Mouse (Mus musculus) left cerebral cortex, postnatal 36 days (tissue): ENCODE measurements around the gene Thbs1. TPM values are rescaled to one million over a fixed set of nuclear protein-coding genes. Genes with fewer than 3 reads are reported as not detected.

Source experiments
- DNase-seq, 2 experiments: peaks; one replicate each; pipeline ENCODE4 v3.0.0; 2021 to 2022; ENCODE audit warnings: low spot score in 2 of 2, mixed read lengths in 1 of 2
- intact Hi-C: fragments of 180-260 bp; cut with DNase I; formaldehyde crosslinking; loops from one replicate; pipeline ENCODE4 v1.15.1; 2025
- total RNA-seq, 2 experiments: library from RNA; stranded (reverse); gene quantifications; 2 replicates each; pipeline ENCODE4 v1.2.3; 2021

The Thbs1 gene
- total RNA-seq, 2 experiments from 2014 or later, result 1.7 to 2.1 TPM

DNA sequence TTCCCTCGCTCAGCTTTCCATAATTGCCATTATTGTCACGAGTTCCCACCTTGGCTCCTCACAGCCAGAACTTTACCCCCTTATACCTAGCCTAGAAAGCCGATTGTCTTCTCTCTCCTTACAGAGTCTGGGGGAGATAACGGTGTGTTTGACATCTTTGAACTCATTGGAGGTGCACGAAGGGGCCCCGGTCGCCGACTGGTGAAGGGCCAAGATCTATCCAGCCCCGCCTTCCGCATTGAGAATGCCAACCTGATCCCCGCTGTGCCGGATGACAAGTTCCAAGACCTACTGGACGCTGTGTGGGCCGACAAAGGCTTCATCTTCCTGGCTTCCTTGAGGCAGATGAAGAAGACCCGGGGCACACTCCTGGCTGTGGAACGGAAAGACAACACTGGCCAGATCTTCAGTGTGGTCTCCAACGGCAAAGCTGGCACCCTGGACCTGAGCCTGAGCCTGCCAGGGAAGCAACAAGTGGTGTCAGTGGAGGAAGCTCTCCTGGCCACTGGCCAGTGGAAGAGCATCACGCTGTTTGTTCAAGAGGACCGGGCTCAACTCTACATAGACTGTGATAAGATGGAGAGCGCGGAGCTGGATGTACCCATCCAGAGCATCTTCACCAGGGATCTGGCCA, 1.3 kb downstream of the Thbs1 start:
- DNase-seq, result no peak
- intact Hi-C loops, result loop anchor here (5.0 to 10.0 kb wide), 3 partner anchors 134 to 661 kb away; no protein-coding TSS in a partner anchor

- intact Hi-C loops, result loop anchor here (5.0 to 10.0 kb wide), 3 partner anchors 133 to 662 kb away; no protein-coding TSS in a partner anchor
- DNase-seq, result no peak
Measured at GRCm38 (mm10) chr2:118113808-118114524, 2.3 kb downstream of the Thbs1 start.

- intact Hi-C loops, result loop anchor here (5.0 to 10.0 kb wide), 3 partner anchors 133 to 662 kb away; no protein-coding TSS in a partner anchor
- no peak for DNase-seq
Measured at GRCm38 (mm10) chr2:118114671-118115070, 3.0 kb downstream of the Thbs1 start.

- intact Hi-C loops, result loop anchor here (10.0 kb wide), 1 partner anchor 331 kb away; no protein-coding TSS in a partner anchor
- DNase-seq, result no peak
Measured at GRCm38 (mm10) chr2:118115647-118116046, 4.0 kb downstream of the Thbs1 start.

GRCm38 (mm10) chr2:118116180-118116579, 4.5 kb downstream of the Thbs1 start:
- intact Hi-C loops, result loop anchor here (10.0 kb wide), 1 partner anchor 331 kb away; no protein-coding TSS in a partner anchor
- DNase-seq, result no peak

- intact Hi-C loops, result loop anchor here (10.0 kb wide), 1 partner anchor 332 kb away; no protein-coding TSS in a partner anchor
- no peak for DNase-seq
Measured at GRCm38 (mm10) chr2:118116754-118117290, 5.1 kb downstream of the Thbs1 start.

DNA sequence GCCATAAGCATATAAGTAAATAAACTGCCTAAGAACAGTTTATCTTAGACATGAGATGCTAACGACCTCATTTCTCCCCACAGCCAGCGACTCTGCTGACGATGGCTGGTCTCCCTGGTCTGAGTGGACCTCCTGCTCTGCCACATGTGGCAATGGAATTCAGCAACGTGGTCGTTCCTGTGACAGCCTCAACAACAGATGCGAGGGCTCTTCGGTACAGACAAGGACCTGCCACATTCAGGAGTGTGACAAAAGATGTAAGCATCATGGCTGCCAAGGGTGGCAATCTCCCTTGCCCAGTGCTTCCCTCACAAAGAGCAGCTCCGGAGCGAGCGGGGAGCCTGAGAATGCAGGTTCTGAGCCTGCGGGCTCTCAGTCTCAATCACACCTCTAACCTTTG, 5.7 kb downstream of the Thbs1 start:
- intact Hi-C loops, result loop anchor here (10.0 kb wide), 1 partner anchor 333 kb away; no protein-coding TSS in a partner anchor
- DNase-seq, result no peak

- intact Hi-C loops, result loop anchor here (10.0 kb wide), 1 partner anchor 333 kb away; no protein-coding TSS in a partner anchor
Measured at GRCm38 (mm10) chr2:118118045-118118444, 6.4 kb downstream of the Thbs1 start.

DNA sequence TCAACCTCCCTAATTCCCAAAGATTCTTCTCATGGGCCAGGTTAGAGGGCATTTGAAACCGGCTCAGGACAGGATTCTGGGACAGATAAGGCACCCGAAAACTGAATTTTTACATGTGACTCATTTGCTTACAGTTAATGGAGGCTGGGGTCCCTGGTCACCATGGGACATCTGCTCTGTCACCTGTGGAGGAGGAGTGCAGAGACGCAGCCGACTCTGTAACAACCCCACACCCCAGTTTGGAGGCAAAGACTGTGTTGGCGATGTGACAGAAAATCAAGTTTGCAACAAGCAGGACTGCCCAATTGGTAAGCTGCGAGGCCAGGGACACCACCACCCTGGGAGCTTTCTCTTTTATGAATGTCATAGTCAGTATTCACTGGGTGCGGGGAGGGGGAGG, 6.8 kb downstream of the Thbs1 start:
- intact Hi-C loops, result loop anchor here (10.0 kb wide), 1 partner anchor 334 kb away; no protein-coding TSS in a partner anchor
- DNase-seq, result no peak

More at GRCm38 (mm10) chr2:118118045-118118444, 6.4 kb downstream of the Thbs1 start:
- DNase-seq, result no peak

- DNase-seq, result no peak
- intact Hi-C loops, result loop anchor here (10.0 kb wide), 1 partner anchor 335 kb away; no protein-coding TSS in a partner anchor
Measured at GRCm38 (mm10) chr2:118119684-118120083, 8.0 kb downstream of the Thbs1 start.

DNA sequence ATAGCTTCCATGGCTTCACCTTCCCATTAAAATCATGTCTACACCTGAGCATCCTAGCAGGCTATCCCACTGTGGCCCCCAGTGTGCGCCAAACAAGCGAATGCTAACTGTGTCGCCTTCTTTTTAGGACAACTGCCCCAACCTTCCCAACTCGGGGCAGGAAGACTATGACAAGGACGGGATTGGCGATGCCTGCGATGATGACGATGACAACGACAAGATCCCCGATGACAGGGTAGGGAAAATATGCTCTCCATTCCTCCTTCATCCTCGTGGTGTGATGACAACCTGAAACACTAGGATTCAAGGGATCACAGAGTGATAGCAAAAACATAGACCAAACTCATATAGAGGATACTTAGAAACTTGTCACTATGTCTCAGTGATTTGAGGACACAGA, 8.4 kb downstream of the Thbs1 start:
- DNase-seq, result no peak

GRCm38 (mm10) chr2:118120751-118121150, 9.1 kb downstream of the Thbs1 start:
- DNase-seq, result no peak
- intact Hi-C loops, result no loop called here

More for the DNA sequence above, 8.4 kb downstream of the Thbs1 start:
- intact Hi-C loops, result no loop called here

DNA sequence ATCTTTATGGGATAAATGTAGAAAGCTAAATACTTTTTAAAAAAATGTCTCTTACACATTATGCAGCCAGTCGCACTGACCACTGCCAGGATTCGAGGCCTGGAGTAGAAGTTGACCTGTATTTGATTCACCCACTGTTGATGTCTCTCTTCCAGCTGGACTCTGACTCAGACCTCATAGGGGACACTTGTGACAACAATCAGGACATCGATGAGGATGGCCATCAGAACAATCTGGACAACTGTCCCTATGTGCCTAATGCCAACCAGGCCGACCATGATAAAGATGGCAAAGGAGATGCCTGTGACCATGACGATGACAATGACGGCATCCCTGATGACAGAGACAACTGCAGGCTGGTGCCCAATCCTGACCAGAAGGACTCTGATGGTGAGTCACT, 10.6 kb downstream of the Thbs1 start:
- DNase-seq, result no peak
- intact Hi-C loops, result no loop called here

DNA sequence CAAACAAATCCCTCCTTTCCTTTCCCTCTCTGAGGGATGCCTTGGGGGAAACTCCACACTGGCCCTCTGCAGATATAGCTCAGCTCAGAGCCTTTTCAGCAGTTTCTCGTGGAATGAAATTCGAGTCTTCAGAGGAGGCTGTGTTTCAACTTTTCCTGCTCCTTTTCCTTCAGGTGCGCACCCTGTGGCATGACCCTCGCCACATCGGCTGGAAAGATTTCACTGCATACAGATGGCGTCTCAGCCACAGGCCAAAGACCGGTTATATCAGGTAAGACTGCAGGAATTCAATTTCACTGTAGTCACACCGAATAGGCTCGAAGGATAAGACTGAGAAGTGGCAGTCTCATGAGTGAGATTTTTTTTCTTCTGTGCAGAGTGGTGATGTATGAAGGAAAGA, 12.1 kb downstream of the Thbs1 start:
- intact Hi-C loops, result no loop called here

GRCm38 (mm10) chr2:118124437-118124836, 12.8 kb downstream of the Thbs1 start:
- intact Hi-C loops, result no loop called here
- DNase-seq, result no peak

More for the DNA sequence above, 12.1 kb downstream of the Thbs1 start:
- DNase-seq, result no peak

DNA sequence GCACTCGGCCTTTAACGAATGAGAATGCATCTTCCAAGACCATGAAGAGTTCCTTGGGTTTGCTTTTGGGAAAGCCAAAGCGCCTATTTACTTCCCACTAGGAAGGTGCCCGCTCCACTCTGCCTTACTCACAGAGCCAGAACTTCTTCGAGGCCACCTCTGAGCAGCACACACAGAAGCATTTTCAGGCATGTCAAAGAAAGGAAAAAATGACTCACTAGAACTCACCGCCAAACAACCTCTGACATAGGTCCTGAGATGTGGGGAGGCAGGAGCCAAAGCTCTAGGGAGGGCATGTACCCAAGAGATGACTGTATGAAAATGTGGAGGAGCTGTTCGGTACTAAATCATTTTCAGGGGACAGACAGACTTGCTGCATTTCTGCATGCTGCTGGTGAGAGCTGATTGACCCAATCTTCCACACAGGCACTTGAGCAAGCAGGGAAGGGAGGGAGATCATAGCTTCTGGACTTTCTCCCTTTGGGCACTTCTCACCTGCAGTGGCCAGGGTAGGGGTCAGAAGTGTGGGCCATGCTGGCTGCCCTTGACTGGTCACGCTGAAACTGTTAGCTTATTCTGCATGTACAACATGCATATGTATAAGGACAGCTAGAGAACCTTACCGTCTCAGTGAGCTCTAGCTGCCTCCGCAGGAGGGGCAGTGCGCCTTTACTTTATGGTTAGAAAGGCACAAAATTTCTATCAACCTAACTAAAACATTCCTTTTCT, 13.7 kb downstream of the Thbs1 start:
- DNase-seq, result no peak
- intact Hi-C loops, result no loop called here

- intact Hi-C loops, result no loop called here
- DNase-seq, result no peak
Measured at GRCm38 (mm10) chr2:118125943-118126470, 14.3 kb downstream of the Thbs1 start.

DNA sequence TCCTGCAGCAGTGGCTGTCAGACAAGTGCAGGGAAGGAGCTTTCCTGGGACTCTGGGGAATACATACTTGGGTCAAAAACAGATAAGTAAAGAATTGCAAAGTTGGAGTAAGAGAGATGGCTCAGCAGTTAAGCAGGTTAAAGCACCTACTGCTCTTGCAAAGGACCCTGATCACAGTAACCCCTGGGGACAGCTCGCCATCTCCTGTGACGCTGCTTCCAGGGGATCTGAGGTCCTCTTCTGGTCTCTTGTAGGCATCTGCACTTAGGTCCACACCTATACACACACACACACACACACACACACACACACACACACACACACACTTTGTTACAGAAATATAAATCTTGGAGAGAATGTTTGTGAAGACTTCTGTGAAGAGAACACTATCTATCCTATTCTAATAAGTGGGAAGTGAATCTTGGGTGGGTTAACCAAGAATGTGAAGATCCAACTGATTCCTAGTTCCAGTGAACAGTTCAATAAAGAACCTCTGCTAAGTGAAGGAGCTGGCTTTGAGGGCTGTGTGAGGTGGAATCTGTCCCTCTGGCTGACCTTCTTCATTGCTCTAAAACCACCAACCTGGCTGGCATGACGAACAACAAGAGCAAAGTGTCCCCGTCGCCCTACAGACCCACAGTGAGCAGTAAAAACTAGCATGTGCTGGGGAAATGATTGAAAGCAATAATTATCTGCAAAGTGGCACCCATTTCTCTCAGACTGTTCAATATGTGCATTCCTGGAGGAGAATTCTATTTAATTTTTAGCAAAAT, 16.0 kb downstream of the Thbs1 start:
- intact Hi-C loops, result no loop called here
- no peak for DNase-seq

DNA sequence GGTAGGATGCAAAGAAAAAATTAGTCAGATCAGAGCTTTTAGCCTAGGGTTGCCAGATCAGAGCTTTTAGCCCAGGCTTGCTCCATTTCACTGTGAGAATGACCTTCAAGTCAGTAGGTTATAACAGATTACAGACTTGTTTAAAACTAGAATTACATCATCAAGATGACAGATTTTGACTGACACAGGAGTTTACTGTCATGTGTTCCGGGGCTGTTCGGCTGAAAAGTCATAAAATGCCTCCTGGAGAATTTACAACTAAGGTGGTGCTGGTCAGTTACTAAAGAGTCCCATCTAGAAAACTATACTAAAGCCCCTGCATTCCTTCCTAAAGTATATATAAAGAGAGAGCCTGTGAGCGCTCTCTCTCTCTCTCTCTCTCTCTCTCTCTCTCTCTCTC, 16.6 kb downstream of the Thbs1 start:
- no peak for DNase-seq
- intact Hi-C loops, result no loop called here
